Mouse (Mus musculus): ENCODE measurements around the gene Lgr4. TPM values are rescaled to one million over a fixed set of nuclear protein-coding genes. Genes with fewer than 3 reads are reported as not detected.

Lgr4 gene
- polyA plus RNA-seq, 1 experiment: 21.6 TPM

DNA sequence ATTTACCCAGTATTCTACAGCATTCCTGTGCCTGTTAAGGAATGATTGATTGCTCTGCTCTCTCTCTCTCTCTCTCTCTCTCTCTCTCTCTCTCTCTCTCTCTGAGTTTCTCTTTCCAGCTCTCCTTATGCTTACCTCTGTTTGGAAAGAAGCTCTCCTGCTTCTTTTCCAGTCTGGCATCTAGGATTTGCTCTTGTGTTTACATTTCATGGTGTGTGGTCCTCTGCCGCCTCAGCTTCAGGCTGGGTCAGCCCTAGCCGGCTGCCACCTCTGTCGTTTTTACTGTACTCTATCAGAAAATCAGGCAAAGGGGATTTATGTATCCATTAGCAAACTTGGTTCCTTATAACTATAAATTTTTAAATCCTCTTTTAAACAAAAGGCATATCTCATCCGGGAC, 118.8 kb downstream of the Lgr4 start:
- no peak overlapping the region for H3K4me3 ChIP-seq (replicated peaks; ENCODE audit: insufficient read depth, low read depth, low read length)
- H3K4me1 ChIP-seq (ENCODE audit: control insufficient read depth, insufficient read depth, low read length): no peaks in the 10 kb centered on the region
- no peaks in the 10 kb centered on the region for H3K27me3 ChIP-seq (ENCODE audit: control insufficient read depth, insufficient read depth, low read length)
- TF ChIP-seq POLR2A (IDR thresholded peaks at IDR 0.05; ENCODE audit: borderline replicate concordance, insufficient read depth, low read length) (no peak), CTCF (IDR thresholded peaks at IDR 0.05; ENCODE audit: borderline replicate concordance, insufficient read depth, low read depth, low read length) (no peak)
- no peak overlapping the region for H3K27ac ChIP-seq (ENCODE audit: insufficient read depth, low read length)
- DNase-seq: no peak
- WGBS: 61% methylated on average over 4 of the region's 4 CpGs

GRCm38 (mm10) chr2:110036665-110037064, 119.2 kb downstream of the Lgr4 start:
- TF ChIP-seq POLR2A (IDR thresholded peaks at IDR 0.05; ENCODE audit: borderline replicate concordance, insufficient read depth, low read length) (no peak), CTCF (IDR thresholded peaks at IDR 0.05; ENCODE audit: borderline replicate concordance, insufficient read depth, low read depth, low read length) (no peak)
- no peak overlapping the region for H3K4me3 ChIP-seq (replicated peaks; ENCODE audit: insufficient read depth, low read depth, low read length)
- no peak overlapping the region for H3K27ac ChIP-seq (ENCODE audit: insufficient read depth, low read length)
- 85% methylated on average over 4 of the region's 4 CpGs for WGBS
- no peak for DNase-seq
- no peaks in the 10 kb centered on the region for H3K27me3 ChIP-seq (ENCODE audit: control insufficient read depth, insufficient read depth, low read length)
- H3K4me1 ChIP-seq (ENCODE audit: control insufficient read depth, insufficient read depth, low read length): no peaks in the 10 kb centered on the region

GRCm38 (mm10) chr2:110037221-110037620, 119.8 kb downstream of the Lgr4 start:
- no peak for TF ChIP-seq POLR2A (IDR thresholded peaks at IDR 0.05; ENCODE audit: borderline replicate concordance, insufficient read depth, low read length)
- no peak for TF ChIP-seq CTCF (IDR thresholded peaks at IDR 0.05; ENCODE audit: borderline replicate concordance, insufficient read depth, low read depth, low read length)
- 94% methylated on average over 2 of the region's 2 CpGs for WGBS
- Histone ChIP-seq H3K4me1 (ENCODE audit: control insufficient read depth, insufficient read depth, low read length) (no peaks in the 10 kb centered on the region), H3K27me3 (ENCODE audit: control insufficient read depth, insufficient read depth, low read length) (no peaks in the 10 kb centered on the region), H3K4me3 (replicated peaks; ENCODE audit: insufficient read depth, low read depth, low read length) (no peak overlapping the region), H3K27ac (ENCODE audit: insufficient read depth, low read length) (no peak overlapping the region)
- no peak for DNase-seq

GRCm38 (mm10) chr2:110038341-110038740, 120.9 kb downstream of the Lgr4 start:
- Histone ChIP-seq H3K4me1 (ENCODE audit: control insufficient read depth, insufficient read depth, low read length) (no peaks in the 10 kb centered on the region), H3K4me3 (replicated peaks; ENCODE audit: insufficient read depth, low read depth, low read length) (no peak overlapping the region), H3K27me3 (ENCODE audit: control insufficient read depth, insufficient read depth, low read length) (no peaks in the 10 kb centered on the region), H3K27ac (ENCODE audit: insufficient read depth, low read length) (no peak overlapping the region)
- no peak for DNase-seq
- TF ChIP-seq CTCF (IDR thresholded peaks at IDR 0.05; ENCODE audit: borderline replicate concordance, insufficient read depth, low read depth, low read length): no peak
- no peak for TF ChIP-seq POLR2A (IDR thresholded peaks at IDR 0.05; ENCODE audit: borderline replicate concordance, insufficient read depth, low read length)
- WGBS: 80% methylated on average over 5 of the region's 5 CpGs

- H3K27me3 ChIP-seq (ENCODE audit: control insufficient read depth, insufficient read depth, low read length): no peaks in the 10 kb centered on the region
- WGBS: 73% methylated on average over 5 of the region's 5 CpGs
- TF ChIP-seq POLR2A (IDR thresholded peaks at IDR 0.05; ENCODE audit: borderline replicate concordance, insufficient read depth, low read length) (no peak), CTCF (IDR thresholded peaks at IDR 0.05; ENCODE audit: borderline replicate concordance, insufficient read depth, low read depth, low read length) (no peak)
- no peak for DNase-seq
- no peak overlapping the region for H3K27ac ChIP-seq (ENCODE audit: insufficient read depth, low read length)
- H3K4me3 ChIP-seq (replicated peaks; ENCODE audit: insufficient read depth, low read depth, low read length): no peak overlapping the region
- no peaks in the 10 kb centered on the region for H3K4me1 ChIP-seq (ENCODE audit: control insufficient read depth, insufficient read depth, low read length)
Measured at GRCm38 (mm10) chr2:110042861-110043760, 125.7 kb downstream of the Lgr4 start.

DNA sequence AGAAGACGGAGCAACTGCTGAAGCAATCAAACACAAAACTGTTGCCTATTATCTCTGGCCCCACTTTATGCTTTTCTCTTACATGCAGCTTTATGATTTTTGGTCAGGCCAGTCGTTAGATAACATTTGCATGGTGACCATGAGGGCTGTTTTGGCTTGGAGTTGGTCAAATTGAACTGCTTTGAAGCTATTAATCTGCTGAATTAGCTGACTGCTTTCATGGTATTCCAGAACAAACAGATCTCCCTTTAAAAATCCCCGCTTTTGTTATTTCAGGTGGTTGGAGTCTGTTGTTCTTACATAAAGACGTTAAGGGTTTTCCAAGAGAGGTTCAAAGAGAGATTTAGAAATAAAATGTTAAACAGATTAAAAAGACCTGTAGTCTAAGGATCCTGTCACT, 141.0 kb downstream of the Lgr4 start:
- 84% methylated on average over 4 of the region's 4 CpGs for WGBS
- Histone ChIP-seq H3K27me3 (ENCODE audit: control insufficient read depth, insufficient read depth, low read length) (no peaks in the 10 kb centered on the region), H3K27ac (ENCODE audit: insufficient read depth, low read length) (no peak overlapping the region), H3K4me1 (ENCODE audit: control insufficient read depth, insufficient read depth, low read length) (no peaks in the 10 kb centered on the region), H3K4me3 (replicated peaks; ENCODE audit: insufficient read depth, low read depth, low read length) (no peak overlapping the region)
- TF ChIP-seq CTCF (IDR thresholded peaks at IDR 0.05; ENCODE audit: borderline replicate concordance, insufficient read depth, low read depth, low read length): no peak
- TF ChIP-seq POLR2A (IDR thresholded peaks at IDR 0.05; ENCODE audit: borderline replicate concordance, insufficient read depth, low read length): no peak
- DNase-seq: no peak

GRCm38 (mm10) chr2:110063131-110063530, 145.7 kb downstream of the Lgr4 start:
- DNase-seq: no peak
- Histone ChIP-seq H3K27me3 (ENCODE audit: control insufficient read depth, insufficient read depth, low read length) (no peaks in the 10 kb centered on the region), H3K4me1 (ENCODE audit: control insufficient read depth, insufficient read depth, low read length) (no peaks in the 10 kb centered on the region), H3K4me3 (replicated peaks; ENCODE audit: insufficient read depth, low read depth, low read length) (no peak overlapping the region), H3K27ac (ENCODE audit: insufficient read depth, low read length) (no peak overlapping the region)
- 91% methylated on average over 1 of the region's 1 CpGs for WGBS
- TF ChIP-seq CTCF (IDR thresholded peaks at IDR 0.05; ENCODE audit: borderline replicate concordance, insufficient read depth, low read depth, low read length): no peak
- TF ChIP-seq POLR2A (IDR thresholded peaks at IDR 0.05; ENCODE audit: borderline replicate concordance, insufficient read depth, low read length): no peak

Other genes with a start within 250 kb of the Lgr4 start
- 5.7 and 5.9 TPM in 2 replicates for gene Bdnf, start 242.9 kb upstream of the Lgr4 start, polyA plus RNA-seq (2012; rRNA removed)
- 35.5 and 41.3 TPM in 2 replicates for gene Lin7c, start 26.8 kb upstream of the Lgr4 start, polyA plus RNA-seq (2012; rRNA removed)
- gene Ccdc34, start 100.2 kb downstream of the Lgr4 start, polyA plus RNA-seq (2012; rRNA removed): 10.8 and 12.0 TPM in 2 replicates

Data from cerebellum, adult 2 months (tissue).